Mouse (Mus musculus) c-Kit-positive CD71-positive TER-119-positive erythroid progenitor cells, embryonic 14.5 days (primary cell): ENCODE data around the gene Trim27.
A peak's percentile ranks its signal among the peaks of the same experiment; 100 is the strongest.

Source experiments
- DNase-seq: peaks from one replicate; pipeline ENCODE4 v3.0.0-alpha.2; 2013; ENCODE audit warnings: low spot score

The Trim27 gene

DNA sequence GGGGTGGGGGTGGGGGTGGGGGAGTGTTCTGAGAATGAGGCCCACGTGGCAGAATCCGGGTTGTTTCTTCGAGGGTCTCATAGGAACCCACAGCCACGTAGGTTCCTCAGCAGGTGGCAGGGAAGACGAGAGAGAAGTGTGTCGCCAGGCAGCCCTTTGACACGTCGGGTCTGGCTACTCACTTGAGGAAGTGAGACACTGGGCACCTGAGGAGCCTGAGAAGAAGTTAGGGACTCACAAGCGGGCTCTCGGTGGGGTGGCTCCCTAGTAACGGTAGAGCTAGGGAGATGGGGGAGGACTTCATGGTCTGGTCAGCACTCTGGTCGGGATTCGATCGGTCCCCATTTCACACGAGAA, at the start of gene Trim27:
Gene Trim27 (plus strand): TSS at position 79 of the 357 bp plus-strand sequence.
- DNase-seq, result no peak

DNA sequence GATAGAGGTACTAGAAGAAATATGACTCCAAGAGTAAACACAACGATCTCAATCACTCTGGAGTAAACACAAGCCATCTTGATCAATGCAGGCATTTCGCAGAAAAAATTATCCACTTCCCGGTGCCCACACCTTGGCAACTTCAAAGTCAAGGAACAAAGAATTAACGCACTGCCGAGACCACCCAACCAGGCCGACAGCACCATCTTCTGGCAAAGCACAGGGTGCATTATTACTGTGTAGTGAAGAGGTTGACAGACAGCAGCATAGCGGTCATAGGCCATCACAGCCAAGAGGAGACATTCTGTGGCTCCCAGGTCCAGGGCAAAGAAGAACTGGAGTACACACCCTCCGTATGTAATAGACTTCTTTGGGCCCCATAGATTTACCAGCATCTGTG, 36.8 kb upstream of the Trim27 start:
- no peak for DNase-seq

DNA sequence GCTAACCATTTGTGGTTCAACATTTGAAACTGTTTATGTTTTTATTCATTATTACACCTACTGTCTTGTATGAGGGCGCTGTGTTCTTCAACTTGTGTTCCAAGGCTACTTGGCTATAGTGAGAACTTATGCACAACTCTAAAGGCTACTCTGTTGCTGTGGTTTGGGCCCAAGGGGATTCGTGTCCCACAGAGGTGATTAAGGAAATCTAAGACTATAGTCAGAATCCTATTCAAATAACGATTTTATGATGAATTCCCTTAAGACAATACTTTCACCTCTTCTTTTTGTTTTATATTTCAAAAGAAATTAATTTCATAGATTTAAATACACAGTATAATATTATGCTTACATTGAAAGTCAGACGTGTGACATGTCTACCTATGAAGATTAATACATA, 33.5 kb upstream of the Trim27 start, which contains the start of gene Olfr1368:
Gene Olfr1368 (minus strand): TSS at position 101 of the 400 bp plus-strand sequence.
- no peak for DNase-seq

DNA sequence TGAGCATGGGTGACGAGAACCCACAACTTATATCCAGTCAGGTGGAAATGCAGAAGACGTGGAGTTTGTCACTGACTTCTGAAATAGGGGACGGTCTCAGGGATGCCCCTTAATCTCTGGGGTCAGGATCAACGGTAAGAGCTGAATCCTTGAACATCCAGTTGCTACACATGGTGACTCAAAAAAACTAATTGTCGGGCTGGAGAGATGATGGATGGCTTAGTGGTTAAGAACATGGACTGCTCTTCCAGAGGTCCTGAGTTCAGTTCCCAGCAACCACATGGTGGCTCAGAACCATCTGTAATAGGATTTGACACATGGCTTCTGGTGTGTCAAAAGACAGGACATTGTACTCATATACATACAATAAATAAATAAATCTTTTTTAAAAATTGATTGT, 23.4 kb upstream of the Trim27 start:
- no peak for DNase-seq

DNA sequence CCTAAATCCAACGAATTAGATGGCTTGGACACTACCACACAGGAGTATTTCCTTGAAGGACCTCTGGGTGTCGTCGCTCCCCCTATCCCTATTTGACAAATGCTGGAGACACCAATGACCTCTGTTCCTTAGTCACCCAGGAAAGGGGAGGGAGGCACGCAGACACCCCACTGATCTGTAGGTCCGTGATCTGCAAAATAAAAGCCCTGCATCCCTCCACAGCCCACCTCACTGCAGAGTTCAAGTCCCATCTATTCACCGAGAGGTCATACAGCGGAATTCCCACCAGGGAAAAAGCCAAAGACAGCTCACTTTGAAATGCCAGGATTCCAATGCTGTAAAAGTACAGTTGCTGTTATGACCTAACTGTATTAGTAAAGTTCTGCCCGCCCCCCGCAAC, 21.2 kb upstream of the Trim27 start:
- no peak for DNase-seq

DNA sequence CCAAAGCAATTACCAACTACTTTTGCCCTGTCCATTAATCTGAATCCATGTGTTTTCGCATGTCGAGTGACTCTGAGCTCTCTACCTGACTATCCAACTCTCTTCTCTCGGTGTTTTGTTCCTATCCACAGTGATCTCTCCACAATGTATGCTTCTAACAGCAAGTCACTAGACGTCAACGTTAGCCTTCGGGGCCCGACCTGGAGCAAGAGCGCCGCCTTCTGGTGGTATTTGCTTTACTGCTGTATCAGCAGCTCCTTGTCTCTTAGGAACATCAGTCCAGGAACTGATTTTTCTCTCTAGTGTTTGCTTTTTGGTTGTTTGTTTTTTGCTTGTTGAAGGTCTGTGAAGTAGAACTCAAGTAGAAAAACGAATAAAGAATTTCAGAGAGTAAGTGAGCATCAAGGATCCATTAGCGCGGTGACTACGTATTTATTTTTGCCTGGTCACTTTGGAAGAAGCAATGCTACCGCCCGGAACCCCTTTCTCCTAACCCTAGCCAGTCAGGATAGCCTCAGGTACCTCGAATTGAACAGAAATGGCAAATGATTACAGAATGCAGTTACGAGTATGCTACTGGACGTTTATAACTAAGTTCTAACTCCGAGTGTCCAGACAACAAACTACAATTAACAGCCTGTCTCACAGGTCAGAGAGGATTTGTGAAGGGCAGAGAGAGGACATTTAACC, 20.3 kb upstream of the Trim27 start:
- peak; percentile 76 for DNase-seq

DNA sequence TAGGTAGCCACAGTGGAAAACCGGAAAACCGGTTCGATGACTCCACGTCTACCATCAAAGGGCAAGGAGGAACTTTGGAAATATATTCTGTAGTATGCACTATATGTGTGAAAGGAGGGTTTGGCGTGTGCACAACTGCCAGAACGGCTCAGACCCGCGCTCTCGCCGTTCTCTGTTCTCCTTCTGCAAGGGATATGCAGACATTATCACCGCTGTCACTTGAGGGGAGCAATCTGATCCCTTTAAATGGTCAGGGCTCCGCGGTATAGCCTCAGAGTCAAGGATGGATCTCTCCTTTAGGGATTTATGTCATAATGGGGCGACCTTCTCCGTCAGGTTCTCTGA, 19.8 kb upstream of the Trim27 start:
- DNase-seq, result no peak

DNA sequence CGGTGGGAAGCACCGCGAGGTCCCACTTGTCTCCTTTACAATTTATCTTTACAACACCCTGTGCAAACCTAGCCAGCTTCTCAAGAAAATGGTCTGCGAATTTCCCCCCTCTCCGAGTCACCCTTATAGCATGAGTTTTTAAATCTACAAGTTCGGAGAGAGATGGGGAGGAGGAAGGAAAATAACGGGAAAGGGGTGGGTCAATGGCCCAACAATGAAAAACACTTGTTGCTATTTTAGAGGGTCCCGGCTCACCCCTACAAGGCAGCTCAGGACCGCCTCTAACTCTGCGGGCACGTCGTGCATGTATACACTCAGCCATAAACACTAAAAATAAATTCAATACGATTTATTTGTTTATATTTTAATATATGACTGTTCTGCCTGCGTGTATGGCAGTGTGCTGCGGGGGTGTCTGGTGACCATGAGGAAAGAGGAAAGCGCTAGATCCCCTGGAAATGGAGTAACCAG, 19.2 kb upstream of the Trim27 start:
- DNase-seq, result no peak

DNA sequence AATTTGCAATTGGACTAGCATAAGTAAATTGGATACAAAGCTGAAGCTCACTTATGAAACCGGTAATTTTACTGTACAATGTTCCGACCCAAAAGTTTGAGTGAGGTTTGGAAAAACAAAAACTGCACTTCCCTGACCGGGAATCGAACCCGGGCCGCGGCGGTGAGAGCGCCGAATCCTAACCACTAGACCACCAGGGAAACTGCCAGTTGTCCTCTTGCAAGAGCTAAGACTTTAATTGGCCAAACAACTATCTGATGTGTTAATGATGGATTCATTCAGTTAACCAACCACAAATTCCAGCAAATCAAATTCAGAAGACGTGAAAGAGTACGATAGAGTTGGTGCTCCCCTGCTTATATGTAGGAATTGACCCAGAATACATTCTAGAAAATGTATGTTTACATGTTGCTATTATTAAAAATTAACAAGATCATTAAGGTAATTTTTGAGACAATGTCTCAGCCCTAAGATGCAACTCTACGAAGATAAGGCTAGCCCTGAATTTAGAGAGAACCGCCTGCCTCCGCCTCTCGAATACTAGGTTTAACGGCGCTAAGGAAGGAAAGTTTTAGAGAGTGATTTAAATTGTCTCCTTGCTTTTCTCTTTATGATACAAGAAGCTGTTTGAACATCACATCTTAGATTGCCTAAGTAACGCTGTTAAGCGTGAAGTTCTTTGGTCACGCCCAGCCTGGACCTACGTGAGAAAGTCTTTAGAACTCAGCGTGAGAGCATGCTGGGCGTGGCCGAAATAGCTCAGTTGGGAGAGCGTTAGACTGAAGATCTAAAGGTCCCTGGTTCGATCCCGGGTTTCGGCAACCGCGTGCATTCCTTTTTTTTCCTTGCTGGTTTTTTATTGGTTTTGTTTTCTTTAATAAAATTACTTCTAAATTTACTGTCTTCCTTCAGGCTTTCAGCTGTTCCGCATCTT, 18.3 kb upstream of the Trim27 start:
- peak; percentile 93 for DNase-seq

DNA sequence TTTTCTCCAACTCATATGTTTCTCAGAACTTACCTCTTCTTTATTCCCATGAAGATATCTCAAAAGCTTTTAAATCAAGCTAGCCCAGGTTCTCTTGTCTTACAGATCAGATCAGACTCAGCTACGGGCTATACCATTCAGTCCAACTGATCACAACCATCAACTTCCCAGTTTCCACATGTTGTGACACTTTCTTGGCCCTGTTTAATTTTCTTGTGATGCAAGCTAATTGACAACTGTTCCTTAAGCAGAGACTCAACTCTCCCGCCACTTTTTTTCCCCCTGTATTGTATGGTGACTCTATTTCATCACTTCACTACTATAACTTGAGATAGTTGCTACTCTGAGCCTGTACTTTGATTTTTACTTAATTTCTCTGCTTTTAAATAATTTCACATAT, 17.7 kb upstream of the Trim27 start:
- DNase-seq, result no peak

DNA sequence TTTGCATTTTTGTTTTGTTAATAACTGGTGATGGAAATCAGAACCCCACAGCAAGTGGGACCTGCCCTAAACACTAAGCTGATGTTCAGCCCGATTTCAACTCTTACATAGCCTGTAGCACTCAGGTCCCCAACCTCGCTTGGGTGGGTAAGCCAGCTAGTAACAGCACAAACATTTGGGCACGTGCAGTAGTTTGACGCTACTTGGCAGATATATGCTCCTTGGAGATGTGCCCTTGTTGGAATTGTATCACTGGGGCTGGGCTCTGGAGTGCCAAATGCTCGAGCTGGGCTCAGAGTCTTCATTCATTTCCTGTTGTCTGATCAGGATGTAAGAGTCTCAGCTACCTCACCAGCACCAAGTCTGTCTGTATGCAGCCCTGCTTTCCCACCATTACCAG, 16.7 kb upstream of the Trim27 start:
- no peak for DNase-seq

DNA sequence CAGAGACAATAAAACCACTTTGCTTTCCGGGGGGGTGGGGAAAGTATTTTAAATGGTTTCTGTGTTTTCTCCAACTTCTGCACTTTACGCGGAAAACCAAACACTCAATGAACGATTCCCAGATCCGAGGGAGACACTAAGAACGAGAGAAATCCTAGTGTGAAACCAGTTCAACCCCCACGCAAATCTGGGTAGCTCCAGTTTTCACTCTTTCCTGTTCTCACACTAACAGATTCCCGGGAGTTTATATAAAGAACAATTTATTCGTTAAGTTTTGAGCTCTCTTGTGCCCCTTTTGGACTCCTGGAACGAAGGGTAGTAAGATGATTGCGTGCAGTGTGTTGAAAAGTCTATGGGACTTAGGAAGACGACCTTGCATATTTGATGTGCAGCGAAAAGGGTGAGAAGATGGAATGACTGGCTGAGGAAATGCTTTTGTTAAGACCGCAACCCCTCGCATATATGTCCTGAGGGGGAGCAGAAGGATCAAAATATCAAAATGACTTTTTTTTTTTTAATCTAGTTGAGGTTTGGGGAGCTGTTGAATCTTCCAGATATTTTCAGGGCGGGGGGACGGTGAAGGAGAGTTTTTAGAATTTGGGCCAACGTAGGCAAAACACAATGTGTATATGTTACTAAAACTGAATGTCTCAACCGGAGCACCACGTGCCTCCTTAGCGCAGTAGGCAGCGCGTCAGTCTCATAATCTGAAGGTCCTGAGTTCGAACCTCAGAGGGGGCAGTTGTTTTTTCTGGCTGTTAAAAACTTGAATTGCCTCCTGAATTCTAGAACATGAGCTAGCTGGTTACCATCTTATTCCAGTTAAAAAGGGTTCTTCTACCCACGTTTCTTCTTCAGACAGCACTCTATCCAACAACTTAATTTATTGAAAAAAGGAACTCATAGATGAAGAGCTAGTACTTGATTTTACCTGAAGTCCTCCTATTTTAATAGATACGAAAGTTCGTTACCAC, 12.0 kb upstream of the Trim27 start:
- DNase-seq, result peak; percentile 85

DNA sequence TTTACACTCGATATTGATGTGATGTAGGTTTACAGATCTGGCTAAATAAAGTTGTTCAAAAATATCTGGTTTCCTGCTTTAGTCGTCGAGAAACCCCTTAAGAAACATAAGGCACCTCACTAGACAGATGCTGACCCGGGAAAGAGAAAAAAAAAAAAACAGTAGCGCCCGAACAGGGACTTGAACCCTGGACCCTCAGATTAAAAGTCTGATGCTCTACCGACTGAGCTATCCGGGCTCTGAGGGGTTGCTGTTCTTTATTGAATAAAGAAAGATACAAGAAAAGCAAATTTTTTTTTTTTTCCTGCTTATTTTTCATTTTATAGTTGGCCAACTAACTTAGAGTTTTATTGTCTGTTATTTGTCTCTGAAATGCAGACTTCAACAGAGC, 11.3 kb upstream of the Trim27 start:
- no peak for DNase-seq

DNA sequence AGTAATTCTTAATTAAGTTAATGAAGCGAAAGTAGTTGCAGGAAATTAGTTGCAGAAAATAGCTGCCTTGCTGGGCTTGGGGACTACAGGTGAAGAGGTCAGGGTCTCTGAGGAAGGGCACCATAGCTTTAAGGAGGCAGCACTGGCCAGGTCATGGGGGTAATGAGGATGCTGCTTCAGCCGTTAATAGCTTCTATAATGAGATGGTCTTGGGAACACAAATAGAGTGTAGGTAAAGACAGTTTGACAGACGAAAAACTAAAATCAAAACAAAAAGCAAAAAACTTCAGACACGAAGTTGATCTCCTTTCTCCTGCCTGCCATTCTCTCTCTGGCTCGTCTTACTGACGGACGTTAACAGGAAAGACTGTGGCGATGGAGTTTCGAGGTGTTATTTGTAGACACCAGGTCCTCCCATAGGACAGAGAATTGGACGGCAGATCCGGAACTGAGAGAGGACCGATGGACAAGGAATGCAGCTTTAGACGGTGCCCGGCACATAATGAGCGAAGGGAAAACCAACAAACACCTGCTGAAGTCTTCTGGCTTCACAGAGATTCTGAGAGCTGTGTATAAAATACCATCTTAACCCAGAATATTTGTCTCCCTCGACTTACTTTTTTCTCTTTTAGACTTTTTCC, 10.8 kb upstream of the Trim27 start:
- peak; percentile 74 for DNase-seq

DNA sequence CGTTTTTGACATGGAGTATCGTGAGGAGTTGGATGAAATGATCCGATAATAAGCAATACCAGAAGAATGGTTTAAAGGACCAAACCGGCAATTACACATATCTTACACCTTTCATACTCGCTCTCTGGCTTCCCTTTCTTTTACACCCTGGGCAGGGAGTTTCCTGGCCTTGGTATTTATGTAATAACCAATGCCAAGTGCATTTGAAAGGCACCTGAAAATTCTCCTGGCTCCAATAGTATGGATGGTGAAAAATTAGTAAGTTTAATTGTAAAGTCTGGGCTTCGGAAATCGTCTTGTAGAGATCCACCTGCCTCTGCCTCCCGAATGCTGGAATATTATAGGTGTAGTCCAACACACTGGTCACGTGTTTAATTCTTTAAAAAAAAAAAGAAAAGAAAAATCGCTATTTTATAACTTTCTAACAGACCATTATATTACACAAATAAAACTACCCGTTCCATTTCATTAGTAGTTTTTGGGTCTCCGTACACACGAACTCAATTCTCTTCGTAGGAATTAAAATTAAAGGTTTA, 10.1 kb upstream of the Trim27 start:
- no peak for DNase-seq

DNA sequence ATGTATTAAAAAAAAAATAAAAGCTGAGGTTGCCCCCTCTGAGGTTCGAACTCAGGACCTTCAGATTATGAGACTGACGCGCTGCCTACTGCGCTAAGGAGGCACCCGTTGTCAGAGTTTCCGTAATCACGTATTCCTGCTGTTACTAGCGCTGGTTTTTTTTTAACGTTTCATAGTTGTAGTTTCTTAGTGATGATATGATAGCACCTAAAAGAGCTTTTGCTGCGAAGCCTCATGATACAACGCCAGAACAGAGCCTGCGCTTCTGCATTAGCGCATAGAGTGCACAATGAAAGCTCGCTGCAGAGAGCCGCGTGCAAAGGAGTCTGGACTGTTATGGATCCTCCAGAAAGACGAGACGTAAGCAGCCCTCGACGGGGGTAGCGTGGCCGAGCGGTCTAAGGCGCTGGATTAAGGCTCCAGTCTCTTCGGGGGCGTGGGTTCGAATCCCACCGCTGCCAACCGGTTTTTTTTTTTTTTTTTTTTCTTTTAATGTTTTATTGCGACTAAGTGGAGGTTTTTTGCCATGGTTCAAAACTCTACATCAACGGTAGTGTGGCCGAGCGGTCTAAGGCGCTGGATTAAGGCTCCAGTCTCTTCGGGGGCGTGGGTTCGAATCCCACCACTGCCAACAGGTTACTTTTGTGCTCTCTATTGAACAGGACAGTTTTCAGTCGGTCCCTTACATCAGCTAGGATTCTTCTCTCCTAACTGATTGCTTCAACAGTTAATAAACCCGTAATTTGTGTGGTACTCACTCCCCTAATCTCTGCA, 9.4 kb upstream of the Trim27 start:
- DNase-seq, result peak; percentile 80

DNA sequence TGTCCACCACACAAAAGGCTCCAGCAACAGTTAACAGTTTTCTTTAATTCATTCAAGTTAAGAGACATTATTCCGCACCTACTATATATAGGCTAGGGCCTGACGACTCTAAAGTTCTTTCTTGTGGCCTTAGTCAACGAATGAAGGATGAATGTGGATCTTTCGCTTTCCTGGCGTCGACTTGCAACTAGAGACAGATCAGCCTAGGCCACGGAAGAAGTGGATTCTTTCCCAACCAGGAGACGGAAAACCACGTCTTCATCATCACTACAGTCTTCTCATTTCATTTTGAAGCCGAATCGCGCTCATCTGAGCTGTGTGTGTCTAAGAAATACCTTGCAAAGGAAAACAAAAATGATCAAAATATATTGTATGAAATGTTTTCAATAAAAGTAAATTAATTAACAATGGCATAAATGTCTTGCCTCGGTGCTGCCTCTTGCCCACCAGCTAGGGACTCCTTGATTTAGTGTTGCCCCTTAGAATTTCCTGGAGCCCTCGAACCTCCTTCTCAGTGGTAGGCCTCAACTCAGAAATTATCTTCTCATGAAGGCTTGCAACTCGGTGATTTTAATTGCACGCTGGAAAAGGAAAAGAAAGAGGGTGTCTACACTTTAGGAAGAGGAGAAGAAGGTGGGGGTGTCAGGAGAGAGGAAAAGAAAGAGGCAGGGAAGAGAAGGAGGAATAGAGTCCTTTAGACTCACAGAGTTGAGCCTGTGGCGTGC, 8.7 kb upstream of the Trim27 start:
- no peak for DNase-seq

DNA sequence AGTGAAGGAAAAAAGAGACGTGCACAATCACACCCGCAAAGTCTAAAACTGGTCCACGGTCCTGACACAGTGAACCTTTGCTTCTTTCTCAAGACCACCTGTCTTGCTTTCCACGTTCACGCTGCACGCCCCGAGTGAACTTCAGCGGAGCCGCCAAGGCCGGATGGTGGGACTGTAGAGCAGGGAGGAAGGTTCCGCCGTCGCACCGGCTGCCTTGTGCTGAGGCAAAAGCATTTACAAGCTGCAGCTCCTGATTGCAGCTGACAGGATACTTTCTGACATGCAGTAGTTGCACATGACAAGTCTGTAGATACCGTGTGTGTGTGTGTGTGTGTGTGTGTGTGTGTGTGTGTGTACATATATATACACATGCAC, 8.1 kb upstream of the Trim27 start:
- DNase-seq, result no peak

DNA sequence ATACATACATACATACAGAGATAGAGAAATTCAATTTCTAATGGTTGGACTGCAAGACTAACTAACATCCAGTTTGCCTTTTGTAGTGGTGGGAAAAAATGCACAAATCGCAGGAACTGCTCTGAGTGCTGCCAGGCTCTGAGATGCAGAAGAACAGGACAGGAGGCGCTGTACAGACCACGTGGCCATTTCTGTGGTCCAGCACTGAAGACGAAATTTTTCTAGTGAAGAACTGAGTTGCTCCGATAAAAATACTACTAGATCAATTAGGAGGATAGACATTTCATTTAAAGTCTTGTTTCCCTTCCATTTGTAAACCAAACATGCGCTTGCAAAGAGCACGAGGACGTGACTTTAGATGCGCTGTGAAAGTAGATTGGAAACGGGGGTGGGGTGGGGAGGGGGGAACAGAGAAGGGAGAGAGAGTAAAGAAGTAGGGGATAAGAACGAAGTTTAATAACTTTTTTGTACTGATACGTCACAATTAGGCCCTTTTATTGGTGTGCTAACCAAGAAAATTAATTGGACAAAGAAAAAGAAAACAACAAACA, 7.6 kb upstream of the Trim27 start:
- peak; percentile 62 for DNase-seq
